Mouse (Mus musculus): ENCODE data around the gene Hipk4.

- no peak for TF ChIP-seq POLR2A (IDR thresholded peaks at IDR 0.05; ENCODE audit: insufficient read depth, low read depth, low read length)
- peak; percentile 89 for TF ChIP-seq CTCF (IDR thresholded peaks at IDR 0.05; ENCODE audit: insufficient read depth, low read depth, low read length)
These were observed 3.2 kb downstream of the Hipk4 start for GRCm38 (mm10) chr7:27526039-27526827.

Measured in olfactory bulb, adult 2 months (tissue).